Mouse (Mus musculus) E14TG2a.4 (cell line): ENCODE data around the gene Pum1.

Experiments
- H3K27me3 ChIP-seq: 2 replicates; pipeline ENCODE4 v1.6.1; 2014; ENCODE audit warnings: low read length, control low read depth; ENCODE audit not compliant: insufficient read depth
- H3K36me3 ChIP-seq: 2 replicates; pipeline ENCODE4 v1.6.1; 2014; ENCODE audit warnings: low read length, control low read depth; ENCODE audit not compliant: insufficient read depth
- H3K4me1 ChIP-seq: replicated peaks from 2 replicates; pipeline ENCODE4 v1.6.1; 2014; ENCODE audit warnings: low read depth, low read length, control low read depth
- H3K4me3 ChIP-seq: replicated peaks from 2 replicates; pipeline ENCODE4 v1.5.1; 2014; ENCODE audit warnings: mild to moderate bottlenecking, low read length
- H3K9me3 ChIP-seq: 2 replicates; pipeline ENCODE4 v1.6.1; 2014; ENCODE audit warnings: low read length, control low read depth
- CTCF ChIP-seq: conservative IDR thresholded peaks from 2 replicates; pipeline ENCODE4 v1.5.1; 2014; ENCODE audit warnings: low read length
- NANOG ChIP-seq: IDR thresholded peaks from 2 replicates; pipeline ENCODE4 v1.6.1; 2014; ENCODE audit warnings: borderline replicate concordance, low read length, mixed read lengths
- POU5F1 ChIP-seq: IDR thresholded peaks from 2 replicates; pipeline ENCODE4 v1.6.1; 2014; ENCODE audit warnings: low read length, borderline replicate concordance

Gene Pum1

GRCm38 (mm10) chr4:130754776-130755175 is 91.7 kb downstream of the Pum1 start:
- H3K4me3 ChIP-seq: no peak overlapping the region
- H3K27me3 ChIP-seq: no peaks in the 10 kb centered on the region
- H3K4me1 ChIP-seq: peaks cover 92% of the 10 kb centered on the region
- peaks cover 97% of the 10 kb centered on the region for H3K36me3 ChIP-seq
- TF ChIP-seq NANOG (no peak), CTCF (no peak), POU5F1 (no peak)
- no peaks in the 10 kb centered on the region for H3K9me3 ChIP-seq

- Histone ChIP-seq H3K4me1 (peaks cover 92% of the 10 kb centered on the region), H3K4me3 (no peak overlapping the region), H3K27me3 (no peaks in the 10 kb centered on the region), H3K36me3 (peaks cover 98% of the 10 kb centered on the region), H3K9me3 (no peaks in the 10 kb centered on the region)
- TF ChIP-seq POU5F1 (no peak), CTCF (no peak), NANOG (no peak)
Observed at GRCm38 (mm10) chr4:130759875-130760274, 96.8 kb downstream of the Pum1 start.

DNA sequence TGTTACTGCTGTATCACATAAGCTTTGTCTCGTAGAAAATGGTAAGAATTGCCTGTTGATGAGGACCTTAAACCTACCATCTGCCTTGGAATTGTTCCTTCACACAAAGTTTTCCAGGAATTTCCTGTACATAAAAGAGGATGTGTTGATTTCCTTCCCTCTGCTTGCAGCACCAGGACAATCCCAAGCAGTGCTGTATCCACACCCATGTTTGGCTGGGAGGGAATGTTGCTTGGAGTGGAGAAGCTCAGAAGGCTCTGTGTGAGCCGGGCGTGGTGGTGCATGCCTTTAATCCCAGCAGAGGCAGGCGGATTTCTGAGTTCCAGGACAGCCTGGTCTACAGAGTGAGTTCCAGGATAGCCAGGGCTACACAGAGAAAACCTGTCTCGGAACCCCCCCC is 98.7 kb downstream of the Pum1 start:
- TF ChIP-seq POU5F1 (no peak), CTCF (no peak), NANOG (no peak)
- Histone ChIP-seq H3K36me3 (peaks cover 98% of the 10 kb centered on the region), H3K9me3 (no peaks in the 10 kb centered on the region), H3K4me3 (no peak overlapping the region), H3K4me1 (peaks cover 92% of the 10 kb centered on the region), H3K27me3 (no peaks in the 10 kb centered on the region)

DNA sequence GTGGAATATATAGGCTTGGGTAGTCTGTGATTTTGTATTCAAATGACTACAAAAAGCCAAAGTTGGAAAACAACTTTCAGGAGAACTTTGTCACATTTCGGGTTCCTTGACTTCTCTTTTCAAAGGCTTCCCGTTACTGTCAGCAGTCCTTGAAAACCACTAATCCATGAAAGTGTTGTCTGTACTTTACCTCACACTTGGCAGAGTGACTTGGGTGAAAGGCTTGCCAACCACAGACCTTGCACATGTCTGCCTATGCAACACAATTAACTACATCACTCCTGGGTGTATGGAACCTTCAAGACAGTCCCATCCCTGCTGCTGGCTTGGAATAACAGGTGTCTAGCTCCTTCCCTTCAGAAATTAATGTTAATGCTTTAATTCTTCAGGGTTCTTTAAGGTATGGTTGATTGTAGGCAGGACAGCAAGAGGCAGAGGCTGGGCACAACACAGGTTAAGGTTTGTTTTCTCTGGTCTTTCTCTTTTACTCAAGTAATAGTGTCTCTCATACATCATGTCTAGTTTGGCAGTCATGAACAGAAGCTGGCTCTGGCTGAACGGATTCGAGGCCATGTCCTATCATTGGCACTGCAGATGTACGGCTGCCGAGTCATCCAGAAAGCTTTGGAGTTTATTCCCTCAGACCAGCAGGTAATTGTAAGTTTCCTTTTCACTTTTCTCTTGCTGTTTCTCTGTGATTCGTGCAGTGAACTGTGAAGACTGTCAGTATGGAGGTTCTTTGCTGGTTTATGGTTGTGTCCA is 102.5 kb downstream of the Pum1 start:
- Histone ChIP-seq H3K4me3 (no peak overlapping the region), H3K27me3 (no peaks in the 10 kb centered on the region), H3K4me1 (peaks cover 84% of the 10 kb centered on the region), H3K9me3 (no peaks in the 10 kb centered on the region), H3K36me3 (peaks cover 97% of the 10 kb centered on the region)
- no peak for TF ChIP-seq POU5F1
- no peak for TF ChIP-seq CTCF
- TF ChIP-seq NANOG: no peak

GRCm38 (mm10) chr4:130766387-130766786 is 103.3 kb downstream of the Pum1 start:
- H3K9me3 ChIP-seq: no peaks in the 10 kb centered on the region
- TF ChIP-seq NANOG (no peak), POU5F1 (no peak), CTCF (no peak)
- no peak overlapping the region for H3K4me3 ChIP-seq
- peaks cover 84% of the 10 kb centered on the region for H3K4me1 ChIP-seq
- peaks cover 97% of the 10 kb centered on the region for H3K36me3 ChIP-seq
- no peaks in the 10 kb centered on the region for H3K27me3 ChIP-seq

DNA sequence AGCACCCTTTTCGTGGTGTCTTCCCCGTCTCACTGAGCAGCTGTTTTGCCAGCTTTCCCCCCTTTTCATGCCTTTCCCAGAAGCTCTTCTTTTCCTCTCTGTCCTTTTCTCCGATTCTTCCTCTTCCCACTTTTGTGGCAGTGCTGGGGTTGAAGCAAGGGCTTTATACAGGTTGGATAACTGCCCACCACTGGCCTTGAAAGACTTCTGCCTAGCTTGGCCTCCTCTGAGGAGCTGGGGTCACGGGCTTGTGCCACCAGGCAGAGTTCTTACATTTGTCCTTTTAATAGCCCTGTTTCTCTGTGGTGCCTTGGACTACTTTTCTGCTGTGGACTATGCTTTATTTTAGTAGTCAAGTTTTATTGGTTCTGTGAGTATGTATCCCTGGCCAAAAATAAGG is 103.8 kb downstream of the Pum1 start:
- TF ChIP-seq NANOG (no peak), POU5F1 (no peak), CTCF (no peak)
- Histone ChIP-seq H3K9me3 (no peaks in the 10 kb centered on the region), H3K36me3 (peaks cover 97% of the 10 kb centered on the region), H3K4me3 (no peak overlapping the region), H3K4me1 (peaks cover 83% of the 10 kb centered on the region), H3K27me3 (no peaks in the 10 kb centered on the region)

DNA sequence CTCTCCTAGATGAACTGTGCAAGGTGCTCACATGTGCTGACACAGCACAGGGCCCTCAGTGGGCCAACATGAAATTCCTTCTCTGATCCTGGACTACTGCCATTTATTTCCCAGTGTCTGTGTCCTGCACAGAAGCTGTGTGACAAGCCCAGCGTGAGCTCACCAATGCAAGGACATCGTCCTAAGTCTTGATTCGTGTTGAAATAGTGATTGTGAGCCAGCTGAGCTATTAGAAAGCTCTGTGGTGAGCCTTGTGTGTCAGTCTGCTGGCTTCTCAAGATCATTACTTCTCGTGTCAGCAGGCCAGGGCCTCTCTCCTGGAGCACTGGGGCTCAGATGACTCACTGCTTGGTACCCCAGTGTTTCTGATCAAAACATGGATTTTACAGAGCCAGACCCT is 110.8 kb downstream of the Pum1 start:
- Histone ChIP-seq H3K4me1 (peaks cover 83% of the 10 kb centered on the region), H3K36me3 (peaks cover 99% of the 10 kb centered on the region), H3K27me3 (no peaks in the 10 kb centered on the region), H3K9me3 (no peaks in the 10 kb centered on the region), H3K4me3 (no peak overlapping the region)
- TF ChIP-seq POU5F1: no peak

GRCm38 (mm10) chr4:130774822-130775221 is 111.7 kb downstream of the Pum1 start:
- H3K27me3 ChIP-seq: no peaks in the 10 kb centered on the region
- no peak overlapping the region for H3K4me3 ChIP-seq
- peaks cover 88% of the 10 kb centered on the region for H3K4me1 ChIP-seq
- no peaks in the 10 kb centered on the region for H3K9me3 ChIP-seq
- TF ChIP-seq POU5F1 (no peak), NANOG (no peak), CTCF (no peak)
- H3K36me3 ChIP-seq: peaks cover 99% of the 10 kb centered on the region

DNA sequence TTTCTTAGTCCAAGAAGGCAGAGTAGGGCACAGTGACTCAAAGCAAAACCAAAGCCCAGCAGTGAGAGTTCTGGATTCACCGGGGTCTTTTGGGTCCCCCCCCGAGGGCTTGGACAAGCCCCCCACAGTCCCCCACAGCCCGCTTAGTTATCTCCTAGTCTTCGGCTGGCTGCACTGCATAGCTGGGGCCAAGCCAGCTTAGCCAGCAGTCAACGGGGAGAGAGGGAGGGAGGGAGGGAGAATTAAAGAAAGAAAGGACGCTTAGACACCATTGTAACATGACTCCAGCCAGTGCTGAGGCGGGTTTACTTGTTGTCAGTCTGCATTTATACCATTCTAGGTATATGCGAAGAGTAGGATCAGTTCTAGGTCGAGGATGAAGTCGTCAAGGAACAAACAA is 114.5 kb downstream of the Pum1 start:
- Histone ChIP-seq H3K4me1 (peaks cover 94% of the 10 kb centered on the region), H3K27me3 (no peaks in the 10 kb centered on the region), H3K9me3 (no peaks in the 10 kb centered on the region), H3K36me3 (peaks cover 99% of the 10 kb centered on the region), H3K4me3 (no peak overlapping the region)
- no peak for TF ChIP-seq NANOG
